Mouse (Mus musculus) embryonic facial prominence, embryonic 15.5 days (tissue): ENCODE measurements around the gene Btc. TPM values are rescaled to one million over a fixed set of nuclear protein-coding genes. Genes with fewer than 3 reads are reported as not detected.

ENCODE experiments used
- ATAC-seq: fragments of 200-750 bp; cut with Nextera tagmentation; 2 replicates; pipeline ENCODE4 v1.8.0; 2017; ENCODE audit warnings: low read depth, moderate TSS enrichment; ENCODE audit not compliant: insufficient number of reproducible peaks, low FRiP score, low TSS enrichment
- H3K27ac ChIP-seq: fragments of 300-500 bp; sonication (generic); replicated peaks from 2 replicates; pipeline ENCODE4 v1.5.1; 2015; ENCODE audit warnings: mild to moderate bottlenecking, inconsistent platforms
- H3K27me3 ChIP-seq: fragments of 300-500 bp; sonication (generic); 2 replicates; pipeline ENCODE4 v1.6.1; 2015; ENCODE audit warnings: inconsistent platforms
- H3K36me3 ChIP-seq: fragments of 300-500 bp; sonication (generic); 2 replicates; pipeline ENCODE4 v1.6.1; 2015; ENCODE audit warnings: mild to moderate bottlenecking, inconsistent platforms
- H3K4me1 ChIP-seq: fragments of 300-500 bp; sonication (generic); 2 replicates; pipeline ENCODE4 v1.6.1; 2015; ENCODE audit warnings: inconsistent platforms
- H3K4me2 ChIP-seq: fragments of 300-500 bp; sonication (generic); replicated peaks from 2 replicates; pipeline ENCODE4 v1.6.1; 2015; ENCODE audit warnings: mild to moderate bottlenecking, inconsistent platforms
- H3K4me3 ChIP-seq: fragments of 300-500 bp; sonication (generic); replicated peaks from 2 replicates; pipeline ENCODE4 v1.5.1; 2015; ENCODE audit warnings: mild to moderate bottlenecking, inconsistent platforms
- H3K9ac ChIP-seq: fragments of 300-500 bp; sonication (generic); 2 replicates; pipeline ENCODE4 v1.6.1; 2015; ENCODE audit warnings: inconsistent platforms
- H3K9me3 ChIP-seq: fragments of 300-500 bp; sonication (generic); replicated peaks from 2 replicates; pipeline ENCODE4 v1.6.1; 2016; ENCODE audit warnings: inconsistent platforms
- WGBS: fragments of 180-500 bp; shearing (Covaris S2); methylation state at CpG from one replicate; pipeline ENCODE4 v1.1.7; 2015; 5-methylcytosine and 5-hydroxymethylcytosine counted together
- polyA plus RNA-seq: library from polyadenylated mRNA; unstranded; fragments of >200 nt; fragmentation: Nextera tagmentation; extraction: Ambion mirVana; gene quantifications from 2 replicates; pipeline ENCODE4 v1.2.1, GENCODE M21; 2015

The Btc gene
- polyA plus RNA-seq, 1 experiment from 2014 or later: 3.2 TPM

GRCm38 (mm10) chr5:91368061-91368565 lies 34.7 kb downstream of the Btc start:
- H3K9ac ChIP-seq: no peak overlapping the region
- 85% methylated on average over 13 of the region's 13 CpGs for WGBS

GRCm38 (mm10) chr5:91366925-91367324 lies 35.9 kb downstream of the Btc start:
- WGBS: 68% methylated on average over 10 of the region's 10 CpGs
- H3K4me3 ChIP-seq: no peak overlapping the region
- no peak overlapping the region for H3K27ac ChIP-seq
- H3K9ac ChIP-seq: no peak overlapping the region
- no peaks in the 10 kb centered on the region for H3K4me1 ChIP-seq
- H3K36me3 ChIP-seq: no peaks in the 10 kb centered on the region
- no peaks in the 10 kb centered on the region for H3K27me3 ChIP-seq
- H3K4me2 ChIP-seq: no peak overlapping the region
- no peak for ATAC-seq
- H3K9me3 ChIP-seq: no peaks in the 10 kb centered on the region

More at GRCm38 (mm10) chr5:91368061-91368565, 34.7 kb downstream of the Btc start:
- H3K4me1 ChIP-seq: no peaks in the 10 kb centered on the region
- H3K4me2 ChIP-seq: no peak overlapping the region
- no peak overlapping the region for H3K4me3 ChIP-seq
- no peak for ATAC-seq
- H3K27me3 ChIP-seq: no peaks in the 10 kb centered on the region
- H3K27ac ChIP-seq: no peak overlapping the region
- H3K36me3 ChIP-seq: no peaks in the 10 kb centered on the region
- no peaks in the 10 kb centered on the region for H3K9me3 ChIP-seq

GRCm38 (mm10) chr5:91363274-91363991 lies 39.4 kb downstream of the Btc start:
- WGBS: 82% methylated on average over 6 of the region's 6 CpGs

DNA sequence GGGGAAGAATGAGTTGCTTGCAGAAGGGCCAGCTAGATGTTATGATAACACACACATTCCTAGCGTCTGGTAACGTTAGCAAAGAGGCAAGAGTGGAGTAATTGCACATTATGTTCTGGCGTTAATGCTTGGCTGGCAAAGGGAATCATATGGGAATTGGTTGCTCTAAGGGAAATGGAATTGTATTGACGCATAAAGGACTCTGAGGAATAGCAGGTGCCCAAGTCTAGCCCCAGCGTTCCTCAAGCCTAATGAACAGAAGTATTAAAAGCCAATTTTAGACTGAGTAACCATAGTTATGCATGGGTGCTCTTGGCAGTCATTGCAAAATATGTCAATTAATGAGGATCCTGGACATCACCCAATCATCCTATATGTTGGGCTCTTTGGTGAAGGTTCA lies 50.1 kb downstream of the Btc start:
- no peak for ATAC-seq
- H3K9ac ChIP-seq: no peak overlapping the region
- no peak overlapping the region for H3K4me3 ChIP-seq
- no peaks in the 10 kb centered on the region for H3K27me3 ChIP-seq
- no peaks in the 10 kb centered on the region for H3K9me3 ChIP-seq
- no peaks in the 10 kb centered on the region for H3K36me3 ChIP-seq
- 58% methylated on average over 5 of the region's 5 CpGs for WGBS
- H3K4me2 ChIP-seq: no peak overlapping the region
- no peak overlapping the region for H3K27ac ChIP-seq
- H3K4me1 ChIP-seq: no peaks in the 10 kb centered on the region

More at GRCm38 (mm10) chr5:91363274-91363991, 39.4 kb downstream of the Btc start:
- H3K27me3 ChIP-seq: no peaks in the 10 kb centered on the region
- H3K4me1 ChIP-seq: no peaks in the 10 kb centered on the region
- H3K4me3 ChIP-seq: no peak overlapping the region
- no peak for ATAC-seq
- no peaks in the 10 kb centered on the region for H3K9me3 ChIP-seq
- H3K9ac ChIP-seq: no peak overlapping the region
- no peak overlapping the region for H3K27ac ChIP-seq
- no peaks in the 10 kb centered on the region for H3K36me3 ChIP-seq
- no peak overlapping the region for H3K4me2 ChIP-seq

DNA sequence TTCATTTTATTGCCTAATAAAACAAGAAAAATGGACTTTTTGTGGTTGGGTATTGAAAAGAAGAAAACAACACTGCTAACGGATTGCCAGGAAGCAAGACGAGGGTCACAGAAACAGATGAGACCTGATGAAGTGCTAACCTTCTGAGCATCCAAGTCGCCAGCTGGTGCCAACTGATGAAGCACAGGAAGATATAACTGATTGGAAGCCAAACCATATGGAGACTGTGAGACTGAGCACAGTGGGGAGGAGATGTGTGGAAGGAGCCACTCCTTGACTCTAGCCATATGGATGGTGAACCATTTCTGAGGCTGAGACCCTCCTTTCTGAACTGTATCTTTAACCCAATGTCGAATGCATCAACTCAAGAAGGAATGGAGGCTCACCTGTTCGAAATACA lies 57.1 kb downstream of the Btc start:
- H3K9me3 ChIP-seq: no peaks in the 10 kb centered on the region
- H3K4me3 ChIP-seq: no peak overlapping the region
- no peak overlapping the region for H3K9ac ChIP-seq
- ATAC-seq: no peak
- no peak overlapping the region for H3K27ac ChIP-seq
- whole genome bisulfite sequencing: 76% methylated on average over 5 of the region's 5 CpGs
- no peaks in the 10 kb centered on the region for H3K4me1 ChIP-seq
- H3K36me3 ChIP-seq: no peaks in the 10 kb centered on the region
- no peaks in the 10 kb centered on the region for H3K27me3 ChIP-seq
- H3K4me2 ChIP-seq: no peak overlapping the region

DNA sequence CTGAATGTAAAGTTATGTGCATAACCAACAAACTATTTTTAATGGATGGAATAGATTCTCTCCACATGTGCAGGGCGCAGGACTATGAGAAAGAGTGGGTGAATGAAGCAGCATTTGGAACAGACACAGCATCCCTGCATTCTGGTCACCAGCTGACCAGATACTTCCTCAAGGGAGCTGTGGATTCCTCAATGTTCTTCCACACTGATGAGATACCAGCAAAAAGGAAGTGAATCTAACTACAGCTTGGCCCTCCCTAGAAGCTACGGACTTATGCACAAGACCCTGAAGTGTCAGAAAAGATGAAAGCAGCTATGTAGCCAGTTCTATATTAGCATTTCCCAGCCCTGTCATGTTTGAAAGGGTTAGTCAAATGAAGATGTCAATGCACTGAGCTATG lies 57.7 kb downstream of the Btc start:
- Histone ChIP-seq H3K36me3 (no peaks in the 10 kb centered on the region), H3K9me3 (no peaks in the 10 kb centered on the region), H3K9ac (no peak overlapping the region), H3K27ac (no peak overlapping the region), H3K4me3 (no peak overlapping the region), H3K27me3 (no peaks in the 10 kb centered on the region), H3K4me1 (no peaks in the 10 kb centered on the region), H3K4me2 (no peak overlapping the region)
- no peak for ATAC-seq
- 83% methylated on average over 2 of the region's 2 CpGs for WGBS

- Histone ChIP-seq H3K36me3 (no peaks in the 10 kb centered on the region), H3K4me1 (no peaks in the 10 kb centered on the region), H3K4me2 (no peak overlapping the region), H3K9me3 (no peaks in the 10 kb centered on the region), H3K4me3 (no peak overlapping the region), H3K27me3 (no peaks in the 10 kb centered on the region), H3K27ac (no peak overlapping the region), H3K9ac (no peak overlapping the region)
- ATAC-seq: no peak
- 51% methylated on average over 5 of the region's 5 CpGs for WGBS
Observed at GRCm38 (mm10) chr5:91341981-91342760, 60.6 kb downstream of the Btc start.

DNA sequence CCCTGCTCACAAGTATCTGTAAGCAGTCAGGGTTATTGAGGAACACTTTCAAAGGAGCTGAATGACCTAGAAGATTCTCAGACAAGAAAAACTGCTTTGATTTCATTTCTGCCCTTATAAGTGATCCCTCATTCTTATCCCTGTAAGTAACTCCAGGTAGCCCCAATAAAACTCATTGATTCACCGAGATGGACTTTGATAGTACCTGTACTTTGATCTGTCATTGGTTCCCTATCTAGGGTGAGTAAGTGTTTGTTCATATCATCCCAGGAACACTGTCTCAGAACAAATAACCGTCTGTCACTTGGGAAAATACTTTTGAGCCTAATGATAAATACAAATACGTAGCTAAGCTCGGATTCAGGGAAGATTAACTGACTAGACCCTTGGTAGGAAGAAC lies 68.6 kb downstream of the Btc start:
- Histone ChIP-seq H3K27ac (no peak overlapping the region), H3K4me3 (no peak overlapping the region), H3K27me3 (no peaks in the 10 kb centered on the region), H3K4me2 (no peak overlapping the region), H3K9me3 (no peaks in the 10 kb centered on the region), H3K9ac (no peak overlapping the region), H3K4me1 (no peaks in the 10 kb centered on the region), H3K36me3 (no peaks in the 10 kb centered on the region)
- WGBS: 78% methylated on average over 4 of the region's 4 CpGs
- ATAC-seq: no peak

DNA sequence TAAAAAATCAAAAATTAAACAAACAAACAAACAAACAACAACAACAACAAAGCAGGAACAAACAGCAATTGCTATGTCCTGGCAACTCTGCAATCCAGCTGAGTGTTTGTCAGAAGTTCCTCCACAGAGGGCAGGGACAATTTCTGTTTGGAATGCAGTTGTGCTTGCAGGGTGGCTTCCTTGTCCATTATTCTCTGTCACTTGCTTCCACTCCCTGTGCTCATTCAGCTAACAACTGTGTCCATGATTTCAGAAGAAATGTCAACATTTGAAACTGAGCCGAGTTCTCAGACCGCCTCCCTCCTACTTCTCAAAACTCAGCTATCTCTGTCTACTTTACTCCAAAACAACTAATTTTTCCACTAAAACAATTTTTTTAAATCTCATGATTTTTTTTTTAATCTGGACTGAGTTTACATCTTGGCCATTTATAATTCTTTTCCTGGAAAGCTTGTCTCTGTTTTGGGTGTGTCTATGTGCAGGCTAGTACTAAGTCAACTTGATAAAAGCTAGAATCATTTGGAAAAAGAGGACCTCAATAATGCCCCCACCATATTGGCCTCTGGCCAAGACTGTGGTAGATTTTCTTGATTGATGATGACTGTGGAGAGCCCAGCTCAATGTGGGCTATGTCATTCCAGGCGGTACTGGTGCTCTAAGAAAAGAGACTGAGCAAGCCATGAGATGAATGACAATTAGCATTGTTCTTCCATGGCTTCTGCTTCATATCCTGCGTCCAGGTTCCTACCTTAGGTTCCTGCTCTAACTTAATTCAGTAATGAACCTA lies 70.5 kb downstream of the Btc start:
- no peak for ATAC-seq
- no peaks in the 10 kb centered on the region for H3K4me1 ChIP-seq
- no peaks in the 10 kb centered on the region for H3K9me3 ChIP-seq
- no peak overlapping the region for H3K4me3 ChIP-seq
- no peak overlapping the region for H3K9ac ChIP-seq
- H3K4me2 ChIP-seq: no peak overlapping the region
- no peaks in the 10 kb centered on the region for H3K36me3 ChIP-seq
- WGBS: 56% methylated on average over 4 of the region's 4 CpGs
- no peak overlapping the region for H3K27ac ChIP-seq
- H3K27me3 ChIP-seq: no peaks in the 10 kb centered on the region

DNA sequence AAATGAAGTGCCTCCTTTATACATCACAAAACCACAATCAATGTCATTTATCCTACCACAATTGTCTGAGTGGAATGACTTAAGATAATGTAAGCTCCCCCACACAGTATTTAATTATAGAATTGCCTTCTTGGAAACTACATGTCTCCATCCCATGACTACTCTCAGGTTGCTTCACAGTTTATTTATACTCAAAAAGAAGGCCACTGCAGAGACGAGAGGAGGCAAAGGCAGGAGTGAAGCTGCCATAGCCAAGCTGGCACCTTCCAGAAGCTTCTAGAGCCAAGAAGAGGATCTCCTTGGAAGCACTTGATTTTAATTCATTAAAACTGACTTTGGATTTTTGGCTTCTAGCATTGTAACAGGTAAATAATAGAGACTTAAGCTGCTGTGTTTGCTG lies 81.0 kb downstream of the Btc start:
- H3K4me3 ChIP-seq: no peak overlapping the region
- no peak for ATAC-seq
- no peaks in the 10 kb centered on the region for H3K36me3 ChIP-seq
- no peak overlapping the region for H3K4me2 ChIP-seq
- 65% methylated on average over 1 of the region's 1 CpGs for WGBS
- H3K27ac ChIP-seq: no peak overlapping the region
- H3K27me3 ChIP-seq: no peaks in the 10 kb centered on the region
- no peaks in the 10 kb centered on the region for H3K4me1 ChIP-seq
- no peaks in the 10 kb centered on the region for H3K9me3 ChIP-seq
- no peak overlapping the region for H3K9ac ChIP-seq

GRCm38 (mm10) chr5:91320348-91320747 lies 82.4 kb downstream of the Btc start:
- H3K36me3 ChIP-seq: no peaks in the 10 kb centered on the region
- H3K9ac ChIP-seq: no peak overlapping the region
- ATAC-seq: no peak
- no peak overlapping the region for H3K4me3 ChIP-seq
- no peaks in the 10 kb centered on the region for H3K27me3 ChIP-seq
- H3K4me2 ChIP-seq: no peak overlapping the region
- H3K9me3 ChIP-seq: no peaks in the 10 kb centered on the region
- no peaks in the 10 kb centered on the region for H3K4me1 ChIP-seq
- no peak overlapping the region for H3K27ac ChIP-seq
- WGBS: 89% methylated on average over 4 of the region's 4 CpGs
